Mouse (Mus musculus): ENCODE results near the gene Tas2r135.

DNA sequence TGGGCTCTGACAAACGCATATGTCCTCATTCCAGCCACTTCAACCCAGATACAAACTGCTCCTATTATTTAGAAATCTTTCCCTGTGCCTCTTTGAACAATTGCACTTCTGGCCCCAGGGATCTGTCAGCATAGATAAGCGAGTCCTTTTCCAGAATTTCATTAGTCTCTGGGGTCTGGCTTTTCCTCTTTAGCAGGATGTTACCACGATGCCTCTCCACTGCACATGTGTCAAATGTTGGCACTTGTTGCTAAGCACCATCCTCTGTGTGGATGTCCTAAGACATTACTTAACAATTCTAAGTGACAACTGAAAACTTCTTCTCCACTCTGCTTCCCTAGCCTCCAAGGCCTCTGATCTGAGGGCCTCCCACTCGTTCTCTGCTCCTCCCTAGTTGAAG, 29.2 kb upstream of the Tas2r135 start:
- TF ChIP-seq CTCF (IDR thresholded peaks at IDR 0.05; ENCODE audit: low read depth) (no peak), EP300 (IDR thresholded peaks at IDR 0.05; ENCODE audit: low read depth) (no peak)

Measured in liver, postnatal 0 days (tissue).